Mouse (Mus musculus): ENCODE data around the gene Zfp607a.
"Not testable (repeated sequence)": the region's sequence is repeated elsewhere in the genome, so short reads cannot be mapped to it uniquely, and the experiment has no call there.

Zfp607a gene

DNA sequence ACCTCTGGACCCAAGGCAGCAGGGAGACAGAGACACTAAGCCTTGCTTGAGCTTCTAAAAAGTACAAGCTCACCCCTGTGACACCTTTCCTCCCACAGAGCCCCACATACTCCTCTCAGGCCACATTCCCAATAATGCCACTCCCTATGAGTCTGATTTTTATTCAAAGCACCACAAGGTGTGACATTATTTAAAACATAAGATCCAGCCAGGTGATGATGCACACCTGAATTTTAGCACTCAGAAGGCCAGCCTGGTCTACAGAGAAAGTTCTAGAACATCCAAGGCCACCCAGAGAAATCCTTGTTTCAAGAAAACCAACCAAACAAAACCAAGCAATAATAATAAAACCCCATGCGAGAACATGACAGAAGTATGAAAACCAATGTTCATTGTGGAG is at the start of gene Zfp607a:
TSS of gene Zfp607a (plus strand) at position 301 of the 400 bp plus-strand sequence.
- DNase-seq (ENCODE audit: low spot score) = no peak

- no peak for DNase-seq (ENCODE audit: low spot score)
Measured at GRCm38 (mm10) chr7:27818526-27819110, 38.7 kb upstream of the Zfp607a start.

- no peak for DNase-seq (ENCODE audit: low spot score)
Measured at GRCm38 (mm10) chr7:27822611-27823010, 34.7 kb upstream of the Zfp607a start.

DNA sequence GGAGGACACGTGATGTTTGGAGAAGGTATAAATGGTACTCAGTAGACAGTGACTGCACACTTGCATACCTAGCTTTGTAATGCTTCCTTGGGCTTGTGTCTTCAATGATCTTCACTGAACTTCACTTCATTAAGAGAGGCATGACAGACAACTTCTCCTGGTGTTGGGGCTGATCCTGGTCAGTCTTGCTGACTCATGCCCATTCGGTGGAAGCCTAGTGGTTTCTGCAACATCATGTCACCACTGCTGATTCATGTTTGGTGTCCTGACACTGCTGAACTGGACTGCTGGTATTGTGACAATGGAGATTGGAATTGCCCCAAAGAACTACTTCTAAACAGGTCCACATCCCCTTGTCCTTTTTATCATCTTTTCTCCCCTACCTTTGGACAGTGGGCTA is 23.2 kb upstream of the Zfp607a start:
- DNase-seq (ENCODE audit: low spot score) = no peak

GRCm38 (mm10) chr7:27837896-27838295 is 19.4 kb upstream of the Zfp607a start:
- DNase-seq (ENCODE audit: low spot score) = no peak

GRCm38 (mm10) chr7:27838323-27839249 is 18.7 kb upstream of the Zfp607a start, which contains the start of gene Zfp59:
Gene Zfp59 (plus strand): TSS chr7:27838607.
- DNase-seq (ENCODE audit: low spot score) = peak; percentile 63

- no peak for DNase-seq (ENCODE audit: low spot score)
Measured at GRCm38 (mm10) chr7:27839596-27839995, 17.7 kb upstream of the Zfp607a start.

DNA sequence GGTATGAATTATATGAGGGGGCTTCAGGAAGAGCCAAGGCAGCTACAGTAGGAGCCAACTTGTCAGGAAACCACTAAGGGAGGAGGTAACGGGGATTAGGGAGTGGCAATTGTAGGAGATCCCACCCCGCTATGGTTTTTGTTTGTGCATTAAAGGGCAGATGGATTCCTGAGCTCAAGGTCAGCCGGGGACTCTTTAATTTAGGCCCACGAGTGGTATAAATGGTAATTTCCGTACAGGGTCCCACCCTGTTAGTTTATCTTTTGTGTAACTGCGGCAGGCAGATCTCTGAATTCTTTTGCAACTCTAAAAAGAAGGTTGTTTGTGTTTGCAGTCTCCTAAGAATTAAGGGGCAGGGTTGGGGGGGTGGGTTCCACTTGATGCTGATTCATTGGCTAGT is 17.2 kb upstream of the Zfp607a start:
- no peak for DNase-seq (ENCODE audit: low spot score)

GRCm38 (mm10) chr7:27859301-27860251 is 2.2 kb downstream of the Zfp607a start:
- DNase-seq (ENCODE audit: low spot score) = no peak

DNA sequence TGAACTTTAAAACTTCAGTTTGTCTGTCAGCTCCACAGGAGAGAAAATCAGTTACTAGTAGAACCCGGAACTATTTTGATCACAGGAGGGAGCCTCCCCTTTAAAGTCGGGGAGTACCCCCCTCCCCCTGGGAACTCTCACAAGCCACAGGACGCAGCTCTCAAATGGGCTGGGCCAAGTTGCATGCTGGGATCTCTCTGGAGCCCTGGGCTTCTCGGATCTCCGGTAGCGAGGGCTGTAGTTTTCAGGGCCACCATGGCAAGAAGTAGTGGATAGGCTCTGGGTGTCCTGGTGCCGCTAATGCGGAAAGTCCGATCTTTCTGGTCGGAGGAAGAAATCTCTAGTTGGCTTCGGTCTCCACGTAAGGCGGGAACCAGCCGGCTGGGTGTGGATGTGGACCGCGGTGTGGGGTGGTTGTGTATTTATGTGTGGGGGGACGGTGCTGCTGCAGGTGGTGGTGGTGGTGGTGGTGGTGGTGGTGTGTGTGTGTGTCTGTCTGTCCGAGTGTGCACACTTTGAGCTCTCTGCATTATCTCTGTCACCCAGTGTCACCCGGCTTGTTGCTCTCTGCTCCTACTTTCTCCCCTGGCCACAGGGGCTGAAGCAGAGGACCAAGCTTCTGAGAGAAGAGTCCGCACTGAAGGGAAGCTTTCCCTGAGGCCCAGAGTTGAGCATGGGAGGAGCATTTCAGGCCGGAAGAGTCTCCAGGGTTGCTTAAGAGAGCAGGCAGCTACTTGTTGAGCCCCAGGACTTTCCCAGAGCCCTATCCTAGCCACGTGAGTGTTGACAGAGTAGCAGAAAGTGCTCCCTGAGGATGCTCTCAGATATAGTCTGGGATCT is 3.3 kb downstream of the Zfp607a start:
- peak; percentile 55 for DNase-seq (ENCODE audit: low spot score)

GRCm38 (mm10) chr7:27862578-27862977 is 5.3 kb downstream of the Zfp607a start:
- DNase-seq (ENCODE audit: low spot score) = not testable (repeated sequence)

DNA sequence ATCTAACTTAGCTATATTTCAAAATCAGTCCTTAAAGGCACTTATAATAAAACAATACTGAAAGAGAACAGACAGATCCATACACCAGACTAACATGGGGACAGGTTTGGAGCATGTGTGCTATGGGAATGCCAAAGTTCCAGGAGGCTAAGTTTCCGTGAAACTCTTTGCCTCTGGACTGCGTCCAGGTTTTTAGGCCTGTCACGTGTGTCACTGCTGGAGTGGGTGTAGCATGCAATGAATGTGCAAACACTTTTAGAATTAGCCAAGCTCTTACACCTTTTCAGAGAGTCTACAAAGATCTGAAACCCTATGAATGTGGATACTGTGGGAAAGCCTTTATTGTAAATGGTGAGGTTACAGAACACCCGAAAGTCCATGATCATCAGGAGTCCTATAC is 24.4 kb downstream of the Zfp607a start:
- no peak for DNase-seq (ENCODE audit: low spot score)

DNA sequence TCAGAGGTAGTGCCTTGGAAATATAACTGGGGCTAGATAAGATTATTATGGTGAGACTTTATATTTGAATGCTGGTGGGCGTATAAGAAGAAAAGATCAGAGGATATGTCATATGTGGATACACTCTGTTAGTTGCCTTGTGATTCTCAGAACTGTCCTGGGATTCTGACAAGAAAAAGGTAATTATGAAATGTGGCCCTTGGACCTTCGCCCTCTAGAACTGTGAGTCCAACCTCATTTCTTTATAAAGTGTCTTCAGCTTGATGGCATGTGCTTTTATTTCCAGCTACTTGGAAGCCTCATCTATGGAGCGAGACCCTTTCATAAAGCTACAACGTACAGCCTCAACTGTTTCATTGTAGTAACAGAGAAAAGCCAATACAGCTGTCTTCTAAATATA is 43.3 kb downstream of the Zfp607a start:
- DNase-seq (ENCODE audit: low spot score) = no peak

GRCm38 (mm10) chr7:27905061-27905848 is 47.9 kb downstream of the Zfp607a start:
- no peak for DNase-seq (ENCODE audit: low spot score)

DNA sequence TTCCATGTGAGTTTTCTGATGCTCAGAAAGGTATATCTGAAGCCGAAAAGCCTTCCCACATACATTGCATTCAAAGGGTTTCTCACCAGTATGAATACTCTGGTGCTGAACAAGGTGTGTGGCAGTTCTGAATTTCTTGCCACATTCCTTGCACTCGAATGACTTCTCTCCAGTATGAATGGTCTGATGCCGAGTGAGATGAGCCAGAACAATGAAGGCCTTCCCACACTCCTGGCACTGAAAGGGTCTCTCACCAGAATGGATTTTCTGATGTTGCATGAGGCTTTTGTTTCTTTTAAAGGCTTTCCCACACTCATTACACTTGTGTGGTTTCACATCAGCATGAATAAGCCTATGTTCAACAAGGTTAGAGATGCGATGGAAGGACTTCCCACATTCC is 53.6 kb downstream of the Zfp607a start:
- not testable (repeated sequence) for DNase-seq (ENCODE audit: low spot score)

DNA sequence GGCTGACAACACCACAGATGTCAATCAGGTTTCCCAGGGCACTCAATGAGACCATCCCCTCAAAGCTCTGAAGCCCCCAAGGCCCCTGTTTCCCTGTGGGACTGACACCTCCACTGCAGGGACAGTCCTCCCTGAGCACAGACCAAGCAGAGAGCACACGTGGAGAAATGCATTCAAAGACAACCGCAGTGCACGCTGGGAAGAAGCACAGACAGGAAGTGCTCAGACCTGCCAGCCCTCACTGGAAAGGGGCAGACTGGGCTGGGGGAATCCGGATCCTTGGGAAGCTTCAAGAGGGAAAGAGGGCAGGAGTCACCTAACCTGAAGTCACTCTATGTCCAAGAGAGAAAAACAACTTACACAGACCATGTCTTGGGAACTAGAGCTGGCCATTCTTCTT is 69.7 kb downstream of the Zfp607a start:
- not testable (repeated sequence) for DNase-seq (ENCODE audit: low spot score)

- peak; percentile 29 for DNase-seq (ENCODE audit: low spot score)
Measured at GRCm38 (mm10) chr7:27928818-27929695, 71.7 kb downstream of the Zfp607a start, which contains the start of gene Zfp974. Gene Zfp974 (minus strand): TSS chr7:27929460.
